Comparison of ENCODE assay signal across 13 mouse cellular contexts in the genomic region with DNA sequence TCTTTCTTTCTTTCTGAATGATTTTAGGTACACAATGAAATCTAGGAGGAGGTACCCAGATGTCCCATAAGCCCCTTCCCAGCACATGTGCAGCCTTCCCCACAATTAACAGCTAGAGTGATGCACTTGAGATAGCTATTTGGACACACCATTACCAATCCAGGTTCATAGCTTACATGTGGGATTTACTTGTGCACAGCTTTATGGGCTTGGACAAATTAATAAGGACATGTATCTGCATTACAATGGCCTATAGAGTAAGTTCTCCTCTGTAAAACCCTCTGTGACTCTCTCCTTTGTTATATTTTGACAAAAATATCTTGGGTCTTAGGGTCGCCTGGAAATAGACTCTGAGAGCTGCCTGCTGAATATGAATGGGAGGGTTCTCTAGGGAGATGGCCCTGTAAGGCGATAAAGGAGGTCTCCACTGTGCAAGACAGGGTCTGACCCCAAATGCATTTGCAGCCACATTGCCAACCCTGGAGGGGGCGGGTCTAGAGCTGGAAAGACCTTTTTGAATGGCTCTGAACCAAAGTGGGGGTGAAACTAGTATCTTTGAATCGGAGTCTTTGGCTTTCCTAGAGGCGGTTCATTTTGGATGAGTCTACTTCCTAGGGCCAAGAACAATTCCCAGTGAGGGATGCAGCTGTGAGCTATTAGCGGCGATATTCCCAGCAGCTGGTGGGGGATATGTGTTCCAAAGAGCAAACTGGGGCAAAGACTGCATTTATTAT.
DNase-seq lines count a peak whose midpoint lies in the region; ATAC-seq lines count a peak whose summit lies in the region.
"Had no signal": no experiment of that assay in that cellular context is flagged by ENCODE, and none has a peak within 500 bp of the region (broad histone marks: within the 10 kb centered on the region; RNA-seq: fewer than 3 reads in every experiment).

No protein-coding gene starts in this region.

- DNase-seq in embryo, embryonic 10.5 days (ENCODE audit: low spot score) = peak; percentile 34
- no peak for DNase-seq in embryo, embryonic 9.5 days (ENCODE audit: extremely low spot score)
- DNase-seq in kidney, postnatal 10 days = peak; percentile 55
- no peak for DNase-seq in kidney, adult 11 months
- DNase-seq in gastrocnemius, postnatal 14 days = peak; percentile 8
- no peak for DNase-seq in lung, postnatal 14 days
- no peak for DNase-seq in adrenal gland, postnatal 10 days
- DNase-seq: cerebellum, adult 18-20 months; kidney, postnatal 14 days; spleen, adult 18-20 months; thymus, postnatal 14 days had no signal

- no peak overlapping the region for H3K9ac ChIP-seq in midbrain, embryonic 13.5 days (replicated peaks)

- intact Hi-C loops in gastrocnemius, postnatal 14 days (cut with DNase I; ENCODE audit: low total_unique reads) = no loop called here

- H3K9me3 ChIP-seq in midbrain, embryonic 13.5 days = no peaks in the 10 kb centered on the region
- H3K9me3 ChIP-seq: G1E had no signal

- H3K4me3 ChIP-seq in midbrain, embryonic 13.5 days (replicated peaks) = no peak overlapping the region

- H3K27ac ChIP-seq in midbrain, embryonic 13.5 days = no peak overlapping the region

- peak; percentile 87 for ATAC-seq in midbrain, embryonic 13.5 days

- H3K4me2 ChIP-seq in midbrain, embryonic 13.5 days (replicated peaks) = no peak overlapping the region

- no peaks in the 10 kb centered on the region for H3K27me3 ChIP-seq in midbrain, embryonic 13.5 days

- no peaks in the 10 kb centered on the region for H3K36me3 ChIP-seq in midbrain, embryonic 13.5 days
- H3K36me3 ChIP-seq: G1E had no signal

- peaks cover 9% of the 10 kb centered on the region for H3K4me1 ChIP-seq in midbrain, embryonic 13.5 days (replicated peaks)

- 19% methylated on average over 7 of the region's 7 CpGs for WGBS in midbrain, embryonic 13.5 days

Comparison
In these comparisons a context has a peak if more than half of its experiments do, and no peak if none do; other contexts are left out.
1. DNase-seq: peak in embryo, embryonic 10.5 days (single experiment), kidney, postnatal 10 days (single experiment) and gastrocnemius, postnatal 14 days (single experiment); none in embryo, embryonic 9.5 days (single experiment), kidney, adult 11 months (single experiment), lung, postnatal 14 days (single experiment) and adrenal gland, postnatal 10 days (single experiment).